Mouse (Mus musculus) CH12.LX (cell line): ENCODE measurements at regions not wholly inside any gene's neighbourhood (a gene's known extent, or its start where the extent isn't known, plus 50 kb on each side); places are given as distances from the start of the nearest gene placed in this dataset.

Experiments used
- DNase-seq: peaks from one replicate; pipeline ENCODE4 v3.0.0-alpha.2; 2013; ENCODE audit errors: extremely low read depth
- H3K27ac ChIP-seq: 2 replicates; pipeline ENCODE4 v1.5.1; 2012; ENCODE audit warnings: low read depth, mild to moderate bottlenecking, control low read depth, moderate library complexity; ENCODE audit not compliant: insufficient read depth
- H3K27me3 ChIP-seq: replicated peaks from 2 replicates; pipeline ENCODE3; 2012; ENCODE audit warnings: inconsistent platforms
- H3K36me3 ChIP-seq, 2 experiments: replicated peaks in 1 of 2; 2 replicates each; pipeline versions ENCODE3 to v1.6.1; 2012; ENCODE audit warnings: inconsistent platforms in 1 of 2, low read length in 1 of 2, mild to moderate bottlenecking in 1 of 2, mixed read lengths in 1 of 2, moderate library complexity in 1 of 2; ENCODE audit not compliant: control insufficient read depth in 1 of 2, insufficient read depth in 1 of 2
- H3K4me1 ChIP-seq, 2 experiments: 2 replicates each; pipeline ENCODE4 v1.6.1; 2012; ENCODE audit warnings: inconsistent platforms in 1 of 2, moderate library complexity in 1 of 2; ENCODE audit not compliant: insufficient read depth in 2 of 2, control insufficient read depth in 1 of 2
- H3K4me2 ChIP-seq: 2 replicates; pipeline ENCODE4 v1.6.1; 2012; ENCODE audit warnings: low read depth, mild to moderate bottlenecking, control low read depth; ENCODE audit not compliant: poor library complexity, insufficient read depth, severe bottlenecking
- H3K4me3 ChIP-seq, 3 experiments: fragments of 150-350 bp in 1 of 3; sonication (generic) in 1 of 3; replicated peaks in 1 of 3; 2 replicates each; pipeline versions ENCODE3 to v1.5.1; 2011 to 2012; ENCODE audit warnings: low read depth in 2 of 3, low read length in 2 of 3, mild to moderate bottlenecking in 2 of 3, moderate library complexity in 2 of 3, control low read depth in 1 of 3, improper control_type of control experiment in 1 of 3, inconsistent platforms in 1 of 3, mixed read lengths in 1 of 3; ENCODE audit not compliant: poor library complexity in 1 of 3
- H3K79me2 ChIP-seq: replicated peaks from 2 replicates; pipeline ENCODE4 v1.6.1; 2012; ENCODE audit warnings: mild to moderate bottlenecking, moderate library complexity; ENCODE audit not compliant: control insufficient read depth, poor library complexity, insufficient read depth, severe bottlenecking; ENCODE audit errors: extremely low read depth
- H3K9ac ChIP-seq: 2 replicates; pipeline ENCODE4 v1.6.1; 2012; ENCODE audit warnings: low read depth, mild to moderate bottlenecking, control low read depth, moderate library complexity; ENCODE audit not compliant: insufficient read depth
- H3K9me3 ChIP-seq: replicated peaks from 2 replicates; pipeline ENCODE3; 2012; ENCODE audit warnings: low read length, inconsistent platforms, mixed read lengths
- BHLHE40 ChIP-seq: IDR thresholded peaks from 2 replicates; pipeline ENCODE4 v1.6.1; 2011; ENCODE audit warnings: mild to moderate bottlenecking, low read depth, low read length, improper control_type of control experiment
- ETS1 ChIP-seq: conservative IDR thresholded peaks from 2 replicates; pipeline ENCODE4 v1.6.1; 2012; ENCODE audit warnings: low read depth, mild to moderate bottlenecking, inconsistent platforms, low read length, improper control_type of control experiment, moderate library complexity
- KAT2A ChIP-seq: IDR thresholded peaks from 2 replicates; pipeline ENCODE4 v1.6.1; 2012; ENCODE audit warnings: low read length, improper control_type of control experiment, inconsistent platforms; ENCODE audit not compliant: insufficient replicate concordance
- MAZ ChIP-seq: IDR thresholded peaks from 2 replicates; pipeline ENCODE4 v1.6.1; 2012; ENCODE audit warnings: low read depth, mild to moderate bottlenecking, inconsistent platforms, low read length, improper control_type of control experiment, moderate library complexity
- MEF2A ChIP-seq: IDR thresholded peaks from 2 replicates; pipeline ENCODE4 v1.6.1; 2014; ENCODE audit warnings: low read depth, mild to moderate bottlenecking, inconsistent platforms, low read length, improper control_type of control experiment, borderline replicate concordance
- MXI1 ChIP-seq: IDR thresholded peaks from 2 replicates; pipeline ENCODE4 v1.6.1; 2011; ENCODE audit warnings: mild to moderate bottlenecking, low read depth, low read length, improper control_type of control experiment
- MYC ChIP-seq: IDR thresholded peaks from 2 replicates; pipeline ENCODE4 v1.6.1; 2011; ENCODE audit warnings: low read depth, mild to moderate bottlenecking, improper control_type of control experiment, low read length
- NRF1 ChIP-seq: IDR thresholded peaks from 2 replicates; pipeline ENCODE4 v1.6.1; 2014; ENCODE audit warnings: low read depth, mild to moderate bottlenecking, inconsistent platforms, low read length, improper control_type of control experiment, moderate library complexity
- PAX5 ChIP-seq: IDR thresholded peaks from 2 replicates; pipeline ENCODE4 v1.6.1; 2012; ENCODE audit warnings: low read length, inconsistent platforms, mixed read lengths
- POLR2AphosphoS2 ChIP-seq: IDR thresholded peaks from 2 replicates; pipeline ENCODE4 v1.6.1; 2011; ENCODE audit warnings: low read depth, low read length, improper control_type of control experiment
- RAD21 ChIP-seq: IDR thresholded peaks from 2 replicates; pipeline ENCODE4 v1.6.1; 2011; ENCODE audit warnings: low read depth, mild to moderate bottlenecking, low read length, improper control_type of control experiment, moderate library complexity
- SIN3A ChIP-seq: IDR thresholded peaks from 2 replicates; pipeline ENCODE4 v1.6.1; 2012; ENCODE audit warnings: low read length, improper control_type of control experiment, inconsistent platforms
- ZC3H11A ChIP-seq: IDR thresholded peaks from 2 replicates; pipeline ENCODE4 v1.6.1; 2012; ENCODE audit warnings: low read depth, mild to moderate bottlenecking, inconsistent platforms, low read length, improper control_type of control experiment
- ZNF384 ChIP-seq: IDR thresholded peaks from 2 replicates; pipeline ENCODE4 v1.6.1; 2012; ENCODE audit warnings: low read depth, low read length, improper control_type of control experiment, inconsistent platforms
- dilution Hi-C: fragments of 300-500 bp; cut with MboI; formaldehyde crosslinking; loops from 2 replicates; pipeline ENCODE4 v1.14.3; 2020; ENCODE audit warnings: low sequenced_read_pairs; ENCODE audit not compliant: extremely low pct_unique_long_range_greater_than_20kb, extremely low pct_ligation_motif_present
- in situ Hi-C: fragments of 300-500 bp; cut with MboI; formaldehyde crosslinking; loops from 3 replicates; pipeline ENCODE4 v1.14.3; 2019; ENCODE audit warnings: low sequenced_read_pairs, low pct_ligation_motif_present, low pct_unique_long_range_greater_than_20kb, mixed read lengths

- no peaks in the 10 kb centered on the region for H3K4me1 ChIP-seq
- H3K36me3 ChIP-seq = no peaks in the 10 kb centered on the region
- no peak overlapping the region for H3K4me3 ChIP-seq
- no peak overlapping the region for H3K9ac ChIP-seq
- H3K27ac ChIP-seq = no peak overlapping the region
- dilution Hi-C loops (no loop called here), in situ Hi-C loops (no loop called here)
- H3K4me2 ChIP-seq = no peak overlapping the region
- DNase-seq = no peak
- peaks cover 22% of the 10 kb centered on the region for H3K9me3 ChIP-seq
- TF ChIP-seq MEF2A (no peak), MYC (no peak), ETS1 (no peak), NRF1 (no peak), MAZ (no peak), POLR2AphosphoS2 (no peak), PAX5 (no peak), MXI1 (no peak), SIN3A (no peak), ZNF384 (no peak)
- H3K27me3 ChIP-seq = no peaks in the 10 kb centered on the region
- no peaks in the 10 kb centered on the region for H3K79me2 ChIP-seq
These were observed 582.4 kb downstream of the 1190002N15Rik start for GRCm38 (mm10) chr9:93955235-93956040.

DNA sequence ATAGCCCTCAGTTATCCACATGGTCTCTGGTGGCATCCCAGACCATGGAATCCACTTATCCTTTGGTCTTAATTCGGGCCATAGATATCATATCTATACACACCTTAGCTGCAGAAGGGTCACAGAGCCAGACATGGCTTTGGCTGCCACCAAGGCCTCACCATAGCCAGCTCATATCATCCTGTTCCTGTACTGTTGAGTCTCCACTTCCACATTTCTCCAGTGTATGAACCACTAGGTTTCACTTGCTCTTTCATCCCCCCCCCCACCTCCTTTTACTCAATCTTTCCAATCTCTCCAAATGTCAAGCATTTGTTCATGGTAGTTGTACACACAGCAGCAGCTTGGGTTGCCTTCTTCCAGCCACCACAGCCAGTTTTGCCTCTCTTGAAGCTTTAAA is 589.2 kb downstream of the 1190002N15Rik start:
- TF ChIP-seq MAZ (no peak), RAD21 (no peak), BHLHE40 (no peak), MYC (no peak), ETS1 (no peak), ZC3H11A (no peak), KAT2A (no peak)

More for the DNA sequence above, 589.2 kb downstream of the 1190002N15Rik start:
- Histone ChIP-seq H3K4me2 (no peak overlapping the region), H3K9ac (no peak overlapping the region), H3K9me3 (peaks cover 28% of the 10 kb centered on the region), H3K36me3 (no peaks in the 10 kb centered on the region), H3K4me1 (no peaks in the 10 kb centered on the region), H3K27ac (no peak overlapping the region), H3K79me2 (no peaks in the 10 kb centered on the region), H3K4me3 (no peak overlapping the region), H3K27me3 (no peaks in the 10 kb centered on the region)
- no peak for DNase-seq
- dilution Hi-C loops = no loop called here
- in situ Hi-C loops = no loop called here
